Mouse (Mus musculus): ENCODE results near the gene Prdm11. TPM values are rescaled to one million over a fixed set of nuclear protein-coding genes. Genes with fewer than 3 reads are reported as not detected.

Prdm11 gene
- total RNA-seq, 2 experiments from 2014 or later, result 24.1 to 25.8 TPM

DNA sequence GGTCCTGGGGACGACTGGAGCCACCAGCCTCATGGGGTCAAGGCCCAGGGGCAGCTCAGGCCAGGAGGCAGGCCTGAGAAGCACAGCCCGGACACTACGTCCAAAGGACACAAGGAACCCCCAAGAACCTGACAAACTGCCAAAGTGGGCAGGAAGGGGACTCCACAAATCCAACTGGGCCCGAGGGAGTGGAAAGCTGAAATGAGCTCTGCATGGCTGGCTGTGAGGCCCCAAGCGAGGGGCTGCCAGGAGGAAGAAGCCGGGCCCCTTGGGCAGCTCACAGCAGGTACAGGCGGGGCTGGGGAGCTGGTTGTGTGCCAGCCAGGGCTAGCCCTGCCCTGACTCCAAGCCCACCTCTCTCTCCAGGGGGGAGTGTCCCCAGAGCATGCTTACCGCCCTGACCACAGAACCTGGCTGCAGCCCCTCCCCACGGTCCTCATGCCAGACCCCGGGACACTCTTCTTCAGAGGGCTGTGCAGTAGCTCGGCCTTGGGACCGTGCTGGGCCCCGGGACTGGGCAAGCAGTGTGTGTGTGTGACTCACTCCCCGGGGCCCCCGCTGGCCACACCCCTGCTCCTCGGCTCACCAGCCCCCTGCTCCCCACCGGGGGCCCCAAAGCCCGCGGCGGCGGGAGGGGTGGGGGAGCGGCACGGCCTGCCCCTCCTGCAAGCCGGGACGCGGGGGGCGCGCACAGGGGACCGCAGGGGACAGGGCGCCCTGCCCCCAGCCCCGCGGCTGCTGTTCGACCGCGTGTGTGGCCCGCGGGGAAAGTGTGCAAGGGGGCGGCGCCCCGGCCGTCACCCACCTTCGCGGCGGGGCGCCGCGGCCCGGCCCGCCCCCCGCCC, 31.7 kb downstream of the Prdm11 start:
- no peak for DNase-seq (ENCODE audit: extremely low spot score in 1 of 2, low spot score in 1 of 2)

DNA sequence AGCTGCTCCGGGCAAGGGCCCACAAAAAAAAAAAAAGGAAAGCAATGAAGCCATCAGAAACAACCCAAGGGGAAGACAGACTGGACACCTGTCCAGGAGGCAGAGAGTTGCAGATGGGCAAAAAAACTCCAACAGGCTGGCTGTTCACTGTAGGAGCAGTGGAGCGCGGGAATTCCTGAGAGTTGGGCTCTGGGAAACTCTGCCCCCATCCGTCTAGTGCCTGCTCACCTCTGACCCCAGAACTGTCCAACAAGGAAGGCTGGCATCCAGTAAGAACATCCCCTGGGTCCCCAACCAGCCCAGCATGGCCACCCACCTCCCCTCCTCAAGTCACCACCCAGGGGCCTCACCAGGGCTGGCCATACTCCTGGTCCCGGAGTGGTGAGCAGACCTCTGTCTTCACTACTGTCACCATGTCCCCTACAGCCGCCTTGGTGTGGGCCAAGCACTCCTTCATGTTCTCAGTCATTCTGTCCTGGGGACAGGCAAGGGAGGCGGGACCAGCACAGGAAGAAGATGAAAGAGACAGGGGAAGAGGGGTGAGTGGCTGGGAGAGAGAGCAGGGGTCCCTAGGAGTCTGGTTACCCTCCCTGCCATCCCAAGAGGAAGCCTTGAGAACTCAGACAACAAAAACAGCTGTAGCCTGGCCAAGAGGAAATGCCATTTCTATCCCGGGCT, 32.4 kb downstream of the Prdm11 start:
- DNase-seq (ENCODE audit: extremely low spot score in 1 of 2, low spot score in 1 of 2), result no peak

DNA sequence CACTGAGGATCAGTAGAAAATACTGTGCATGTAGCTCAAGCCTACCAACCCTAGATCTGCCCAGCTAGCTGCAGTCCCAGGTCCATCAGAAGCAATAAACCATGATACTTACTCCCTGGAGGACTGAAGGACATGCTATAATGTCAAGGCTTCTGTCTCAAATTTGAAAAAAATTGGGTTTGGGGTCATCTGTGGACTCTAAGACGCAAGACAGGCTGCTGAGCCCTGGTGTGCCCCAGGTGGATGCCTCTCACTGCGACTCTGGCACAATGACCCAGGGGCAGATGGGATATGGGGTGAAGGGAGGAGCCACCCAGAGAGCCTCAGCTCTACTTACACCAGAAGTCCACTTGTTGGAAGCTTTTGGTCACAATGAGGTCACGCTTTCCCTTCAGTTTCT, 33.0 kb downstream of the Prdm11 start:
- DNase-seq (ENCODE audit: extremely low spot score in 1 of 2, low spot score in 1 of 2), result no peak

DNA sequence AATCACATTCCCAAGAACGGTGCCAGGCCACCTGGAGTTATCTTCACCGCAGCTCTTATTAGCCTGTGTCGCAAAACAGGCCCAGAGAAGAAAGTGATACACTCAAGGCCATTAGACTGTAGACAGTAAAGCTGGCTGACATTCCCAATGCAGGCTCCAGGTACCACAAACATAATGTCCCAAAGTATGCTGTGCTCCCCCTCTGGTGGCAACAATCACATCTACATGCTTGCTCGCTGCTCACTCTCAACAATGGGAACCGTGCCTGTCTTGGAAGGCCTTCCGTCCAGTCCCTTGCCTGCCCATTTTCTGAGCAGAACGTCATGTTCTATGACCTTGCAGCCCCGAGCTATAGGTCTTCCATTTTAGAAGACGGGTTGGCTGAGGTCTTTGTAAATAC, 34.0 kb downstream of the Prdm11 start:
- no peak for DNase-seq (ENCODE audit: extremely low spot score in 1 of 2, low spot score in 1 of 2)

DNA sequence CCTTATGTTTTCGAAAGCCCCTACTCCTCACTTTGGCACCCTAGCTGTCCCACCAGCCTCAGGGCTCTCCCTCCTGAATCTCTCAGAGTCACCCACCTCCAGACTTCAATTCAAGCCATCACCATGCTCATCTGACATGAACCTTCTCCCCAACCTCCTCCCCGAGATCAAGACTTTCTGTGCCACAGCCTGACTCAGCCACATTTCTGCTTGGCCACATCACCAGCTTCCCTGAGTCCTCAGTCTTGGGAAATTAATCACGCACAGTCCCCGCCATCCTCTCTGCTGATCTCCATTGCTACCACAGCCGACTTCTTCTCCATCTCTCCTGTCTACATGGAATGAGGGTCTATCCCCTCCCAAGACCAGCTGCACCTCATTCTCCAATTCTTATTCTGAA, 34.5 kb downstream of the Prdm11 start:
- no peak for DNase-seq (ENCODE audit: extremely low spot score in 1 of 2, low spot score in 1 of 2)

DNA sequence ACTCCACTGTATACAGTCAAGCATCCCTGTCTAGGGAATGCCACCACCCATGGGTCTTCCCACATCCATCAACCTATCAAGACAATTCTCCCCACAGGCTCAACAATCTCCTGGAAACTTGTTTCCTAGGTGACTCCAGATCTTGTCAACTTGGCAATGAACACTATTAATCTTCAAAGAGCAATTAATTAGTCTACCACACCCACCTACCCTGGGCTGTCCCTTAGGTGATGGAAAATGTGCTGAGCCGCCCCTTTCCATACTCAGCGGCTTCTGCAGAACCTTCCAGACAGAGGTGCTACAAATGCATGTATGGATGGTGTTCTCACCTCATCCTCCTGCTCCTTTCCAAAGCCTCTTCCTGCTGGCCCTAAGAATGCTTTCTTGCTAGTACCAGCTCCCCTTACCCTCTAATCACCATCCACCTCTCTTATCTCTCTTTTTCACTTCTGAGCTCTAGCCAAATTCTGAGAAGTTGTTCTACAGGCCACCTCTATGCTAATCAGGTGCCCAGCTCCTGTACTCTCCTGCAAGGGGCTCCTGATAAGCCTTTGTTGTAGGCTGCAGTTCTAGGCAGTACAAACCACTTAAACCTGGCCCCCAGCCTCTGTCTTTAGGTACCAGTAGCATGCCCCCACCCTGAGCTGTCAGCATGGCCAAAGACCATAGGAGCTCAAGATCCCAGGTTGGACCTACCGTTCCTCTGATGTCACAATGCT, 37.8 kb downstream of the Prdm11 start:
- no peak for DNase-seq (ENCODE audit: extremely low spot score in 1 of 2, low spot score in 1 of 2)

DNA sequence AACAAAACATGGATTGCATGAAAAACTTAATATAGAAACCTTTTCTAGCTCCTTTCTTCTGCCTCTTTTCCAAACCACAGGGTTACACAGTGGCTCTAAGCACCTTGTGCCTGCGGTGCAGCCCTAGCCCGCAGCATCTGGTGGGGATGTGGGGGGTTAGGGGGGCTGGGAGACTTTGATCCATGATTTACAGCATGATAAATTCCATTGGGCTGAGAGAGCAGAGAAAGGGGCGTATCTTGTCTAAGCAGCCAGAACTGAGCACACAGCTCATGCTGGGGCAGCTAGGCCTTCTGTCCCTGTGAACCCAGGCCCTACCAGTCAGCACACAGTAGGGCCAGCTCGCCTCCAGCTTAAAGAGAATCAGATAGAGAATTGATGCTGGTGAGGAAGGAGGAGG, 40.9 kb downstream of the Prdm11 start:
- DNase-seq (ENCODE audit: extremely low spot score in 1 of 2, low spot score in 1 of 2), result no peak

DNA sequence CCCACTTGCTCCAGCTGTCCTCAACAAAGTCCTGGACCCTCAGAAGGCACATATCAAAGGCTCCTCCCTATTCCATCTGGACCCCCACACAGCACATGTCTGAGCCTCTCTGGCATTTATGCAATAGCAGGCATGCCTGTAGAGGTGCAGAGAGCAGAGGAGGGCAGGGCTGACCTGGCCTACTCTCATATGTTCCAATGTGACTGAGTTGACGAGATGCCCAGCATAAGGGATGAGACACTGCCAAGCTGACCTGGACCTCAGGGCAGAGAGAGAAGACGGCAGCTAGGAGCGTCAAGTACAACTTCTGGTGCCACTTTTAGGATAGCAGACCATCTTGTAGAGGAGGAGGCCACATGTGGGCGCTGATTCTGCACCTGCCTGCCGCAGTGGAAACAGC, 54.0 kb downstream of the Prdm11 start:
- no peak for DNase-seq (ENCODE audit: extremely low spot score in 1 of 2, low spot score in 1 of 2)

DNA sequence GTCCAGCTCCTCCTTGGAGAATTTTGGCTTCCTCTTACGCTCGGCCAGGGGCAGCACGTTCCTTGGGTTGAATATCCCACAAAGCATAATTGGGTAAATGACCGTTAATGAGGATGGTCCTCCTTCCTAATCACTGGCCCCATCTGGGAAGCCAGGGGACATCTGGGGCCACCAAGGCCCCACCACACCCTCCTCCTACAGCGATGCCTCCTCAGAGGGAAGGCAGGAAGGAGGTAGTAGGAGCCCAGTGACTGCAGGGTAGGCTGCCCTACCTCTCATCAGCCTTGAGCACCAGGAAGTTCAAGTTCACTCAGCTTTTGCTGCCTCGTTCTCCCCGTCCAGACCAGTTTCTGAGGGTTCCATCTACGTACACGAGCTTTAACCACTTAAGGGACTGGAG, 56.4 kb downstream of the Prdm11 start:
- no peak for DNase-seq (ENCODE audit: extremely low spot score in 1 of 2, low spot score in 1 of 2)

DNA sequence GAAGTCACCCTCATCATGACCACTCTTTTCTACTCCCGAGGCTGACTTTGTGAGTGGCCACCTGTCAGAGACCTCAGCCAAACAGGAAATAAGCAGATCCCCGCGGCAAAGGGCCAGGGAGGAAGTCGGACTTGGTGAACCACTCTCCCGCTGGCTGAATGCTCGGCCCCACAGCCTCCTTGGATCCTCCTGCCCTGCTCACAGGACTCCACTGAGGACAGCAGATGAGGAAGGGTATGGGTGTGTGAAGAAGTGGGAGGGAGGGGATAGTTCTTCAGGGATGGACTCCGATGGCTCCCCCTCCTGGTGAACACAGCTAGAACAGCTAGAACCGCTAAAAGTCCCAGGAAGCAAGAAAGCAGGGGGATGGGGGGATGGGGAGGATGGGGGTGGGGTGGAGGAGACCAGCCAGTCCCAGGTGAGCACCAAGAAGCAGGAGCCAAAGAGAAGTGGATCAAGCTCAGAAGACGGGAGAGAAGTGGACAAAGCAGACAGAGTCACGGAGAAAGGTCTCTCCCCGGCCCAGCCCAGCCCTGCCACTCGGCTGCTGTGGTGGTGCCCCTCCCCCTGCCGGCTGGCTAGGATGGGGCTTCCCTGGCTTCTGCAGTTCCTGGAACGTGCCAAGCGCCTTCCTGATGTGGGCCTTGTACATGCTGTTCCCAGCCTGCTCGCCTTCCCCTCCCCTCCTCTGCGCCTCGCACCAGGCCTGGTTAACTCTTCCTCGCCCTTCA, 57.9 kb downstream of the Prdm11 start:
- peak; percentile 37 to 57 for DNase-seq (ENCODE audit: extremely low spot score in 1 of 2, low spot score in 1 of 2)

DNA sequence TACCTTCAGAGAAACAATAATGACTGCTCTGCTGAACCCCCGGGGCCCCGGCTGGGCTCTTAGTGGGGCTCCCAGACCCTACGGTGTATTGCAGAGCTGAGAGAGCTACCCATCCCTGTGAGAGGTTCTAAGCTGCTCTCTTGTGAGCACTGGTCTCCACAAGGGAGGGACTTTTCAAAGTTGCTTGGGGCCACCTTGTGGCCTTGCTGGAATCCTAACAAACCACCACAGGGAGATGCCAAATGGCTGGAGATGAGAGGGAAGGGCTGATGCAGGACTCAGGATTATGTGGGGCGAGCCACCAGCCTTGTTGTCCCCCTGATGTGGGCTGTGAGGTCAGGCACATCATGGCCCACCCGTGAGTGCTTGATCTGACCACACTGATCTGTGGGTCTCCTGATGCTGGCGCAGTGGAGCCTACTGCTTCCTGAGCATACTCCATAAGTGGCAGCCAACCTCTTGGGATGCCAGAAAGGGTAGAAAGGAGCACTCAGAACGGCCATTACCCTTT, 58.8 kb downstream of the Prdm11 start:
- DNase-seq (ENCODE audit: extremely low spot score in 1 of 2, low spot score in 1 of 2), result no peak

DNA sequence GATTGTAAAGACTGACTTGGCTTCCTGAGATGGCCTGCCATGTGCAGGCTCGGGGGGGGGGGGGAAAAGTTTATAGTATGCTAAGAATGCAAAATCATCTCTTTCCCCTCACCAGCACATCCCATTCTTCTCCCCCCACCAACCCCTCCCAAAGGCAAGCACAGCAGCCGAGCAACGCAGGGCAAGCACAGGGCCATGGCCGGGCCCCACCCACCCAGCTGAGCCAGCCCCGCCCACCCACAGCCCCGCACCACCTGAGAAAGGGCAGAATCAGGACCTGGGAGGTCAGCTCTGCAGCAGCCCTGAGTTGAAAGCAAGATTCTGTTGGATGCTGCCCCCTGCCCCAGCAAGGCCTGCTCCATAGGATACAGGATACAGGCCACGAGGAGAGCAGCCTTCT, 60.4 kb downstream of the Prdm11 start:
- no peak for DNase-seq (ENCODE audit: extremely low spot score in 1 of 2, low spot score in 1 of 2)

DNA sequence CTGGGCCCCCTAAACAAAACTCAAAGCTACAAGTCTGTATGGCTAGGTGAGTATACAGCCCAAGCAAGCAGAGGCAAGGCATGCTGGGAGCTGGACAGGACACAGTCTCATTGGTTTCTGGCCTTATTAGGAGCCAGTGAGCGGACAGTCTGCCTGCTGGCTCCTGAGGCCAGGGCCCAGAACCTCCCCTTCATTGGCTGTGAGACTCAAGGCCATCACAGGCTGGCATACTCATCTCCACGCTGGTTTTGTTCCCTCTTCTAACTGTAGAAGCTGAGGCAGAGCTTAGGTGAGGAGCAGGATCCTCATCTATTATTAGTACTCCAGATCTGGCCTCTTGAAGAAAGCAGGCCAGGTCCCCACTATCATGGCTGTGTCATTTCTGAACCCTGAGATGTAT, 60.8 kb downstream of the Prdm11 start:
- no peak for DNase-seq (ENCODE audit: extremely low spot score in 1 of 2, low spot score in 1 of 2)

DNA sequence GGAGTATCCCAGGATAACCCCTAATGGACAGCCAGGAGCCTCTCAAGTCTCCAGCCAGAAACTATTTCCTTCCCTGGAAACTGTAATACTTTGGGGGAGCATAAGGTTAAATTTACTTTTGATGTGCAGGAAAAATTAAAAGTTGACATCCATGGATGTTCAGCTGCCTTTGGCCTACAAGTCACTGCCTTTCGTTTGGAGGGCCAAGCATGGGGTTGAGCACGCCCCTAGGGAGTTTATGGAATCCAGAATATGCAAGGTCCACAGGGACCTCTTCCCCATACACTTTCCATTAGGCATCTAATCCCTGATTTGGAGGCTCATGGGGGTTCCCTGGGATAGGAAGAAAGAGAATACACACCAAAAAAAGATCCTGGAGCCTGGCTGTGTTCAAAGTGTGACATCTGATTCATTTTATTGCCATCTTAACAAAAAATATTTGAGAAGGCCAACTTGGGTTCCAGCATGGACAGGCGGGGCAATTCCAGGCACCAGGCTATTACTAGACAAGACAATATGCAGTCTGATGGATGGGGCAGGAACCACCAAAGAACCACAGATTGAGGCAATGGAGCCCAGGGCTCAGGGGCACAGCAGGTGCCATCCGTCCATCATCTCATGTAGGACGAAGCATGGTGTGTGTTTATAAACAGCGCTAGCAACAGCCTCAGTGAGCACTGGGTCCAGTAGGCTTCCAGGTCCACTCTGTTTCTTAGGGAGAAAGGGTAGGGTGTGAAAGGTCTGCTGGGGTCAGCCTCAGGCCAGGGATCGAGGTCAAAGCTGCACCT, 61.5 kb downstream of the Prdm11 start:
- no peak for DNase-seq (ENCODE audit: extremely low spot score in 1 of 2, low spot score in 1 of 2)

DNA sequence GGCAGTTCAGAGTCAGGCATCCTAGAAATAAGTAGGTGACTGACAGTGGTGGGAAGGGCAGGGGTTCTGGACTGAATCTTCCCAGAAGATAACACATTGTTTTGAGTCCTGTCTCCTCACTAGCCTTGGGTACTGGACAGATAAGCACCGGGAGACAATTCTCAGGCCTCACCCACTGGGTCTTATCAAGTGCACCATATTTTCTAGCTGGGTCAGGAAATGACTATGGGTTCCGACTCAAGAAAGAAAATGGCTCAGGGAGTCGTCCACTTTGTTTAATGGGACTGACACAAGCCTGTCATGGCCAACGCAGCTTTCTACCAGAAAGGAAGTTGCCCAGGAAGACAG, 62.7 kb downstream of the Prdm11 start:
- DNase-seq (ENCODE audit: extremely low spot score in 1 of 2, low spot score in 1 of 2), result no peak

DNA sequence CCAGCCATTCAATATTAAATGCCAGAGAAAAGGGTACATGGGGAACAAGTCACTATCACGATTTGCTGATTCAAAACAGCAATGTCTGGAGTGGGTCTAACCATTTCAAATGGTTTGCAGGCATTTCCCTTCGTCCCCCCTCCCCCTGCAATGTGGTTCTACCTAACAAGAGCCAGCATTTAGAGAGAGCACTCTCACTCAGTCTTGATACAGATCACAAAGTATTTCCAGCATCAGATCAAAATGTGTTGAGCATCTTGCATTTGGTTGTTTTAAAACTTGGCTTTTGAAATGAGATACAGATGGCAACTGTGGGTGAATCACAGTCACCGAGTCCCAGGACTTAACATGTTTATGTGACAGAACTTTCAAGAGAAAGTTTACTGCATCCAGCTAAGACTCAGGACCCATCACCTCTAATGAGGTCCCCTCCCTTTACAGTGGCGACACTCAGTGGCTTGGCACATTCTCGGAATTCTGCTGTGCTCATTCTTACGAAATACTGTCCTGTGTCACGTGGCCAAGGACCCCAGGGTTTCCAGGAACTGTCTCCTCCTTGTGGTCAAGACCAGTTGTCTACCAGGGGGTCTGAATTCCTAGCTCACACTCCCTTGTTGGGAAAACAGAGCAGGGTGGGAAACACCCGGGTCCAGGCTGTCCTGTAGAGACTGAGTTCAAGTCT, 63.2 kb downstream of the Prdm11 start:
- no peak for DNase-seq (ENCODE audit: extremely low spot score in 1 of 2, low spot score in 1 of 2)

DNA sequence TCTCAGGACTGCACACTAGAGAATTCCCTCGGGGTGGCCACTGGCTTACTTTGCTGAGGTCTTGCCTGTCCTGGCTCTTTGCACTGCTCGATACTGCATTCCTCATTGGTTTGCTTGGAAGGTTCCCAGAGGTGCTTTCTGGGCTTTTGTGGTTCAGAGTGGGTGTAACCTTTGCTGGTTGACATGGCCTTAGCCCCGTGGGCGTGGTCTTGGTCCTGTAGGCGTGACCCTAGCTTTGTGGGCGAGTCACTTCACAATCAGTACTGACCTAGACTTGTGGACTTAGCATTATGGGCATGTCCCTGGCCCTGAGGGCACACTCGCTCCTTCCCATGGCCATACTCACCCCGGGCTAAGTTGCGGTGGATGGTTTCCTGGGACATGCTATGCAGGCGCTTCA, 65.8 kb downstream of the Prdm11 start:
- DNase-seq (ENCODE audit: extremely low spot score in 1 of 2, low spot score in 1 of 2), result no peak

DNA sequence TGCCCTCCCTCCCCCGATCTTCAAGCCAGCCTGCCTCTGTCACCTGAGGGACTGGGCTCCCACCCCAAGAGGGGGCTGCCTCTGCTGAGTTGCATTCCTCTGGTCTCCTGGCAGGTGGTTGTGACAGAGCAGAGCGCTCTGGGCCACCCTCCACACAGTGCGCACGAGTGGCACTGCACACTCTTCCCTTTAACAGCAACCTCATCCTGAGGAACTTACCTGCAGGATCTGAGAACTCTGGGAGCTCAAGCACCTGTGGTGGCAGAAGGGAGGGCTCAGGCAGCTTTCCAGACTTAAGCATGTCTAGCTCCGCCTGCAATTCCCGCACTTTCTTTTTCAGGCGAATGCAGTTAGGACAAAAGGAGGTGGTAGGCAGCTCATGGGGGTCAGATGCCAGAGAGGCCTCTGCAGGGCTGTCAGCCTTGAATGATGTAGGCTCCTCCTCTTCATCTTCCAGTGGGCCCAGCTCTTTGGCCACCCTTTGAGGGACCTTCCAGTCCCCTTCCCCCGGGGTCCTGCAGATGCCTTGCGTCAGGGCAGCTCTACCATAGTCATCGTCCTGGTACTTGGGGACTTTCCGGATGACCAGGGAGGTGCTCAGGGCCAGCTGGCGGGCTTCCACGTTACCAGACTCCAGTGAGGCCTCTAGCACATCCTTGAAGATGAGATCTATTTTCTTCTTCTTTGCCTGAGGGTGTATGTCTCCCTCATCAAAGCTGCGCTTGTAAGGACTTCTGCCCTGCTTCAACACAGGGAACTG, 70.8 kb downstream of the Prdm11 start:
- DNase-seq (ENCODE audit: extremely low spot score in 1 of 2, low spot score in 1 of 2), result no peak

DNA sequence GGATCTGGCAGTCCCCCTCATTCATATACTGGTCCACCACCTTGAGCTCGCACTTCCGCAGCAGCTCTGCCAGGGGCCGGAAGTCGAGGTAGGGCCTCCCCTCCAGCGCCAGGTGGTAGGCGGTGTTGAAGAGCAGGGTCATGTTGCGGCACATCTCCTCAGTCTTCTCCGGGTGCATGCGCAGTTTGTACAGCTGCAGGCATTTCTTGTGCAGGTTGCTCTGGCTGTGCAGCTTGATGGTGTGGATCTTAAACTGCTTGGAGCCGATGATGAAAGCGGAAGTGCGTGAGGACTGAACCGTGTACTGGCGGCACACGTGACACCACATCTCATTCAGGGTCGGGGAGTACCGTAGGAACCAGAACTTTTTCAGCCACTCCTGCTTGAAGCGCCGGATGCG, 72.3 kb downstream of the Prdm11 start:
- no peak for DNase-seq (ENCODE audit: extremely low spot score in 1 of 2, low spot score in 1 of 2)
